Mouse (Mus musculus) heart, adult 2 months (tissue): Measurements from ENCODE around the gene Tenm4. TPM values are rescaled to one million over a fixed set of nuclear protein-coding genes. Genes with fewer than 3 reads are reported as not detected.

Experiments used
- DNase-seq, 2 experiments: peaks; one replicate each; pipeline ENCODE4 v3.0.0; 2021
- H3K27ac ChIP-seq: fragments of 200-600 bp; 2 replicates; pipeline ENCODE4 v1.8.1; 2022
- H3K27me3 ChIP-seq: fragments of 200-500 bp; 2 replicates; pipeline ENCODE4 v1.6.1; 2012; ENCODE audit warnings: mild to moderate bottlenecking, low read length, inconsistent platforms, mixed read lengths; ENCODE audit not compliant: control insufficient read depth, insufficient read depth
- H3K36me3 ChIP-seq: fragments of 200-500 bp; 2 replicates; pipeline ENCODE4 v1.6.1; 2012; ENCODE audit warnings: low read length, inconsistent platforms; ENCODE audit not compliant: control insufficient read depth, insufficient read depth
- H3K4me1 ChIP-seq: fragments of 200-500 bp; 2 replicates; pipeline ENCODE4 v1.6.1; 2011; ENCODE audit warnings: low read length; ENCODE audit not compliant: control insufficient read depth, insufficient read depth
- H3K4me3 ChIP-seq: fragments of 200-600 bp; 2 replicates; pipeline ENCODE4 v1.8.1; 2022
- H3K79me2 ChIP-seq: fragments of 200-500 bp; replicated peaks from 2 replicates; pipeline ENCODE4 v1.6.1; 2012; ENCODE audit warnings: mild to moderate bottlenecking, inconsistent platforms, low read length, moderate library complexity, mixed read lengths; ENCODE audit not compliant: control insufficient read depth, insufficient read depth
- H3K9ac ChIP-seq: fragments of 200-500 bp; 2 replicates; pipeline ENCODE4 v1.6.1; 2012; ENCODE audit warnings: low read depth, mild to moderate bottlenecking, control low read depth, inconsistent platforms, low read length, mixed read lengths
- CTCF ChIP-seq: fragments of 200-600 bp; IDR thresholded peaks from 2 replicates; pipeline ENCODE4 v1.8.1; 2022; ENCODE audit warnings: antibody characterized with exemption, mild to moderate bottlenecking, moderate library complexity
- EP300 ChIP-seq: fragments of 200-500 bp; IDR thresholded peaks from 2 replicates; pipeline ENCODE4 v1.6.1; 2011; ENCODE audit warnings: low read depth, low read length, control low read depth; ENCODE audit not compliant: insufficient read depth
- POLR2A ChIP-seq: fragments of 200-500 bp; IDR thresholded peaks from 2 replicates; pipeline ENCODE4 v1.6.1; 2011; ENCODE audit warnings: mild to moderate bottlenecking, low read depth, low read length, control low read depth; ENCODE audit not compliant: insufficient read depth
- WGBS: fragments of 180-500 bp; shearing (Covaris S2); methylation state at CpG from one replicate; pipeline ENCODE4 v1.1.7; 2018; 5-methylcytosine and 5-hydroxymethylcytosine counted together
- intact Hi-C: fragments of 180-260 bp; cut with DNase I; formaldehyde crosslinking; loops from one replicate; pipeline ENCODE4 v1.15.1; 2025
- polyA plus RNA-seq: library from polyadenylated mRNA; depleted of rRNA; stranded (reverse); fragments of >200 nt; gene quantifications from 2 replicates; pipeline ENCODE4 v1.2.3, GENCODE M21; 2012
- total RNA-seq, 2 experiments: library from RNA; stranded (reverse); gene quantifications; 2 replicates each; pipeline ENCODE4 v1.2.3; 2021

The Tenm4 gene
- total and polyA plus RNA-seq, 3 experiments, result 0.34 to 1.3 (median 0.74) TPM

GRCm38 (mm10) chr7:96844104-96844894, 673.3 kb downstream of the Tenm4 start:
- 52% methylated on average over 8 of the region's 8 CpGs for WGBS

GRCm38 (mm10) chr7:96852781-96853180, 681.7 kb downstream of the Tenm4 start:
- Histone ChIP-seq H3K36me3 (no peaks in the 10 kb centered on the region), H3K4me3 (no peak overlapping the region), H3K9ac (no peak overlapping the region), H3K27ac (no peak overlapping the region), H3K79me2 (no peaks in the 10 kb centered on the region), H3K4me1 (no peaks in the 10 kb centered on the region), H3K27me3 (no peaks in the 10 kb centered on the region)
- DNase-seq, result no peak
- intact Hi-C loops, result no loop called here
- 79% methylated on average over 2 of the region's 2 CpGs for WGBS
- TF ChIP-seq POLR2A (no peak), CTCF (no peak), EP300 (no peak)

More at GRCm38 (mm10) chr7:96844104-96844894, 673.3 kb downstream of the Tenm4 start:
- H3K27ac ChIP-seq, result no peak overlapping the region
- no peaks in the 10 kb centered on the region for H3K4me1 ChIP-seq
- no peak for DNase-seq
- intact Hi-C loops, result no loop called here
- no peak overlapping the region for H3K4me3 ChIP-seq
- no peaks in the 10 kb centered on the region for H3K79me2 ChIP-seq
- TF ChIP-seq EP300 (no peak), POLR2A (no peak), CTCF (no peak)
- no peaks in the 10 kb centered on the region for H3K27me3 ChIP-seq
- no peaks in the 10 kb centered on the region for H3K36me3 ChIP-seq
- H3K9ac ChIP-seq, result no peak overlapping the region

- WGBS, result 66% methylated on average over 5 of the region's 5 CpGs
- Histone ChIP-seq H3K4me3 (no peak overlapping the region), H3K9ac (no peak overlapping the region), H3K79me2 (no peaks in the 10 kb centered on the region), H3K36me3 (no peaks in the 10 kb centered on the region), H3K27ac (no peak overlapping the region), H3K4me1 (no peaks in the 10 kb centered on the region), H3K27me3 (no peaks in the 10 kb centered on the region)
- TF ChIP-seq EP300, result no peak
- TF ChIP-seq POLR2A, result no peak
- no peak for TF ChIP-seq CTCF
- DNase-seq, result no peak
- intact Hi-C loops, result no loop called here
Observed at GRCm38 (mm10) chr7:96855867-96856406, 684.9 kb downstream of the Tenm4 start.

GRCm38 (mm10) chr7:96856518-96856917, 685.5 kb downstream of the Tenm4 start:
- no peak overlapping the region for H3K4me3 ChIP-seq
- no peaks in the 10 kb centered on the region for H3K4me1 ChIP-seq
- TF ChIP-seq EP300 (no peak), POLR2A (no peak), CTCF (no peak)
- H3K36me3 ChIP-seq, result no peaks in the 10 kb centered on the region
- H3K9ac ChIP-seq, result no peak overlapping the region
- intact Hi-C loops, result no loop called here
- no peak for DNase-seq
- no peaks in the 10 kb centered on the region for H3K27me3 ChIP-seq
- H3K27ac ChIP-seq, result no peak overlapping the region
- H3K79me2 ChIP-seq, result no peaks in the 10 kb centered on the region
- WGBS, result 53% methylated on average over 4 of the region's 4 CpGs

GRCm38 (mm10) chr7:96859077-96859476, 688.0 kb downstream of the Tenm4 start:
- Histone ChIP-seq H3K27ac (no peak overlapping the region), H3K4me1 (no peaks in the 10 kb centered on the region), H3K27me3 (no peaks in the 10 kb centered on the region), H3K79me2 (no peaks in the 10 kb centered on the region), H3K4me3 (no peak overlapping the region), H3K36me3 (no peaks in the 10 kb centered on the region), H3K9ac (no peak overlapping the region)
- no peak for DNase-seq
- WGBS, result 86% methylated on average over 2 of the region's 2 CpGs
- intact Hi-C loops, result no loop called here
- TF ChIP-seq POLR2A (no peak), EP300 (no peak), CTCF (no peak)

GRCm38 (mm10) chr7:96859684-96860083, 688.6 kb downstream of the Tenm4 start:
- no peak for DNase-seq
- Histone ChIP-seq H3K9ac (no peak overlapping the region), H3K36me3 (no peaks in the 10 kb centered on the region), H3K27ac (no peak overlapping the region), H3K4me1 (no peaks in the 10 kb centered on the region), H3K4me3 (no peak overlapping the region), H3K79me2 (no peaks in the 10 kb centered on the region), H3K27me3 (no peaks in the 10 kb centered on the region)
- 76% methylated on average over 5 of the region's 5 CpGs for WGBS
- intact Hi-C loops, result no loop called here
- TF ChIP-seq EP300, result no peak
- no peak for TF ChIP-seq POLR2A
- no peak for TF ChIP-seq CTCF
